Mouse (Mus musculus) erythroblast, embryonic 14.5 days (primary cell): ENCODE results near the gene Lrit3.

Experiments used
- GATA1 ChIP-seq: IDR thresholded peaks from 2 replicates; pipeline ENCODE4 v1.6.1; 2012; ENCODE audit warnings: low read length, inconsistent platforms, mixed read lengths
- TAL1 ChIP-seq: IDR thresholded peaks from 3 replicates; pipeline ENCODE4 v1.6.1; 2012; ENCODE audit warnings: low read length, inconsistent platforms, mixed read lengths

DNA sequence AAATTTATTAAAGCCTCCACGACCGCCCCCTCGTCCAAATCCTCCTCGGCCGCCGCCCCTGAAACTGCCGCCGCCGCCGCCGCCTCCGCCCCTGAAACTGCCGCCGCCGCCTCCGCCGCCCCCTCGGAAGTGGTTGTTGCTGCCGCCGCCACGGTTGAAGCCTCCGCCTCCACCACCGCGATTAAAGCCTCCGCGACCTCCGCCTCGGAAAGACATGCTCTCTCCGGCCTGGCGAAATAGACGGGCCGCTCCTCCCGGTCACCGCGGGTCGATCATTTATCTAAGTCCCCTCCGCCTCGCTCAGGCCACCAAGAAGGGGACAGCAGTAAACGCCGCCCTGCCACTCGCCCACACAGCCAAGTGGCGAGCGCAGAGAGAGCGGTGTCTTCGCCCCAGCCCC, 26.8 kb upstream of the Lrit3 start:
- TF ChIP-seq GATA1 (no peak), TAL1 (no peak)
